ENCODE assay signal across 9 mouse cellular contexts in the genomic region with DNA sequence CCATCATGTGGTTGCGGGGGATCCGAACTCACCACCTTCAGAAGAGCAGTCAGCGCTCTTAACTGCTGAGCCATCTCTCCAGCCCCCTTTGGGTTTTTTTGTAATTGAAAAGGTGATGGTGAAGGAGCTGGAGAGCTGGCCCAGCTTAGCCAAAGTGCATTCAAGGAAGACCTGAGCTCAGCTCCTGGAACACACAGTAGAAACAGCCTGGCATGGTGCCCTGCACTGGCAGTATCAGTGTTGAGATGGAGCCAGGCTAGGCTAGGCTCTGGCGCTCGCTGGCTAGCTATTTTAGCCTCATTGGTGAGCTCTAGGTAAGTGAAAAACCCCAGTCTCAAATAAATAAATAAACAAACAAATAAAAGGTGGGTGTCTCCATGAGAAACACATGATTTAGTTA. TPM values are rescaled to one million over a fixed set of nuclear protein-coding genes. Genes with fewer than 3 reads are reported as not detected.
DNase-seq lines count a peak whose midpoint lies in the region; ATAC-seq and TF ChIP-seq lines count a peak whose summit lies in the region.
"Had no signal": no experiment of that assay in that cellular context is flagged by ENCODE, and none has a peak within 500 bp of the region (broad histone marks: within the 10 kb centered on the region; RNA-seq: fewer than 3 reads in every experiment).

No protein-coding gene starts in this region.

- no peak for ATAC-seq in limb, embryonic 14.5 days (ENCODE audit: low FRiP score, low read depth)

- WGBS in limb, embryonic 14.5 days = 70% methylated on average over 3 of the region's 5 CpGs
- WGBS in limb, embryonic 10.5 days = 81% methylated on average over 5 of the region's 5 CpGs

- H3K9me3 ChIP-seq in limb, embryonic 14.5 days (ENCODE audit: control insufficient read depth, low read length) = no peaks in the 10 kb centered on the region
- H3K9me3 ChIP-seq in limb, embryonic 10.5 days (replicated peaks) = no peaks in the 10 kb centered on the region
- H3K9me3 ChIP-seq: liver, embryonic 13.5 days had no signal

- DNase-seq in limb, embryonic 14.5 days (ENCODE audit: low spot score) = peak; percentile 15
- no peak for DNase-seq in limb, embryonic 10.5 days (ENCODE audit: low spot score)
- peak; percentile 75 for DNase-seq in adrenal gland, postnatal 14 days
- DNase-seq in cerebellum, adult 9-10 months = peak; percentile 80
- peak; percentile 81 for DNase-seq in heart, postnatal 4 days
- peak; percentile 54 for DNase-seq in testis, postnatal 14 days (ENCODE audit: low spot score)
- DNase-seq in retina, postnatal 1 day = no peak
- no peak for DNase-seq in c-Kit-positive CD71-positive TER-119-positive erythroid progenitor cells, embryonic 14.5 days (ENCODE audit: low spot score)
- DNase-seq: liver, embryonic 13.5 days had no signal

- no peak overlapping the region for H3K4me2 ChIP-seq in limb, embryonic 14.5 days (replicated peaks; ENCODE audit: low read depth, low read length, severe bottlenecking)
- H3K4me2 ChIP-seq: liver, embryonic 13.5 days had no signal

- TF ChIP-seq POLR2A in limb, embryonic 14.5 days (IDR thresholded peaks at IDR 0.05; ENCODE audit: borderline replicate concordance, extremely low read depth, insufficient read depth, insufficient read length) = no peak

- no peak overlapping the region for H3K9ac ChIP-seq in limb, embryonic 14.5 days (ENCODE audit: low read depth, low read length, severe bottlenecking)
- H3K9ac ChIP-seq: liver, embryonic 13.5 days had no signal

- no peak overlapping the region for H3K4me3 ChIP-seq in limb, embryonic 14.5 days (replicated peaks; ENCODE audit: low read length)
- no peak overlapping the region for H3K4me3 ChIP-seq in limb, embryonic 10.5 days
- H3K4me3 ChIP-seq: liver, embryonic 13.5 days had no signal

- 0 out of 2 replicates have a peak, but pooled peaks cover 7% of the 10 kb centered on the region for H3K4me1 ChIP-seq in limb, embryonic 14.5 days (ENCODE audit: control insufficient read depth, insufficient read depth, low read length)
- peaks cover 12% of the 10 kb centered on the region for H3K4me1 ChIP-seq in limb, embryonic 10.5 days

- no peaks in the 10 kb centered on the region for H3K27me3 ChIP-seq in limb, embryonic 14.5 days (ENCODE audit: control insufficient read depth, insufficient read depth, low read length)
- no peaks in the 10 kb centered on the region for H3K27me3 ChIP-seq in limb, embryonic 10.5 days (ENCODE audit: low read depth, poor library complexity, severe bottlenecking)
- H3K27me3 ChIP-seq: liver, embryonic 13.5 days had no signal

- no peak overlapping the region for H3K27ac ChIP-seq in limb, embryonic 14.5 days (replicated peaks; ENCODE audit: low read depth, low read length)
- no peak overlapping the region for H3K27ac ChIP-seq in limb, embryonic 10.5 days
- H3K27ac ChIP-seq: liver, embryonic 13.5 days had no signal

- peaks cover 28% of the 10 kb centered on the region for H3K36me3 ChIP-seq in limb, embryonic 14.5 days (ENCODE audit: control insufficient read depth, insufficient read depth, low read length)
- H3K36me3 ChIP-seq in limb, embryonic 10.5 days = peaks cover 50% of the 10 kb centered on the region

RNA-seq across cellular contexts. Expression of a gene that starts 5.6 kb away (rescaled TPM):
- 83.1 and 96.3 TPM in 2 replicates for polyA plus RNA-seq in limb, embryonic 14.5 days (2012; rRNA removed)
- 115 and 117 TPM in 2 replicates for polyA plus RNA-seq in limb, embryonic 14.5 days (2014; fragmentation: Nextera tagmentation; extraction: Ambion mirVana)
- 151 and 163 TPM in 2 replicates for polyA plus RNA-seq in limb, embryonic 10.5 days (2016; fragmentation: Nextera tagmentation; extraction: Ambion mirVana)
- total RNA-seq in adrenal gland, postnatal 14 days (2021) = 359 and 361 TPM in 2 replicates
- total RNA-seq in heart, postnatal 4 days (2021) = 100 to 1,000 TPM; 533 to 564 TPM

RNA-seq across cellular contexts. Expression of a gene that starts 5.6 kb away (rescaled TPM):
- polyA plus RNA-seq in limb, embryonic 14.5 days (2012; rRNA removed) = 708 and 1,108 TPM in 2 replicates
- 730 and 750 TPM in 2 replicates for polyA plus RNA-seq in limb, embryonic 14.5 days (2014; fragmentation: Nextera tagmentation; extraction: Ambion mirVana)
- 676 and 742 TPM in 2 replicates for polyA plus RNA-seq in limb, embryonic 10.5 days (2016; fragmentation: Nextera tagmentation; extraction: Ambion mirVana)
- total RNA-seq in adrenal gland, postnatal 14 days (2021) = 615 and 729 TPM in 2 replicates
- 100 to 1,000 TPM; 497 to 542 TPM for total RNA-seq in heart, postnatal 4 days (2021)

RNA-seq across cellular contexts. Expression of a gene that starts 32.1 kb away (rescaled TPM):
- 0.29 and 0.33 TPM in 2 replicates for polyA plus RNA-seq in limb, embryonic 14.5 days (2012; rRNA removed)
- 0.10 and 0.34 TPM in 2 replicates for polyA plus RNA-seq in limb, embryonic 14.5 days (2014; fragmentation: Nextera tagmentation; extraction: Ambion mirVana)
- polyA plus RNA-seq in limb, embryonic 10.5 days (2016; fragmentation: Nextera tagmentation; extraction: Ambion mirVana) = 0.08 and 0.15 TPM in 2 replicates
- total RNA-seq in adrenal gland, postnatal 14 days (2021) = 0.22 and 0.56 TPM in 2 replicates
- not detected for total RNA-seq in heart, postnatal 4 days (2021)
- polyA plus RNA-seq: liver, embryonic 13.5 days had no signal

Comparison
In these comparisons a context has a peak if more than half of its experiments do, and no peak if none do; other contexts are left out.
1. DNase-seq: peak in limb, embryonic 14.5 days (single experiment), adrenal gland, postnatal 14 days (single experiment), cerebellum, adult 9-10 months (single experiment), heart, postnatal 4 days (single experiment) and testis, postnatal 14 days (single experiment); none in limb, embryonic 10.5 days (single experiment), retina, postnatal 1 day (single experiment) and c-Kit-positive CD71-positive TER-119-positive erythroid progenitor cells, embryonic 14.5 days (single experiment).